Mouse (Mus musculus) heart, embryonic 11.5 days (tissue): ENCODE measurements around the gene Gm8232. TPM values are rescaled to one million over a fixed set of nuclear protein-coding genes. Genes with fewer than 3 reads are reported as not detected.
"Not testable (repeated sequence)": the region's sequence is repeated elsewhere in the genome, so short reads cannot be mapped to it uniquely, and the experiment has no call there.

Experiments used
- ATAC-seq: fragments of 200-750 bp; cut with Nextera tagmentation; replicated peaks from 2 replicates; pipeline ENCODE4 v1.8.0; 2017; ENCODE audit warnings: moderate library complexity; ENCODE audit not compliant: insufficient number of reproducible peaks, low FRiP score, low TSS enrichment
- H3K27ac ChIP-seq: fragments of 300-500 bp; sonication (generic); 2 replicates; pipeline ENCODE4 v1.5.1; 2014; ENCODE audit warnings: mild to moderate bottlenecking, low read depth, low read length
- H3K27me3 ChIP-seq: fragments of 300-500 bp; sonication (generic); 2 replicates; pipeline ENCODE4 v1.6.1; 2014; ENCODE audit warnings: mild to moderate bottlenecking, low read length, mixed read lengths; ENCODE audit not compliant: control insufficient read depth, insufficient read depth
- H3K36me3 ChIP-seq: fragments of 300-500 bp; sonication (generic); 2 replicates; pipeline ENCODE4 v1.6.1; 2014; ENCODE audit warnings: mild to moderate bottlenecking, low read length, moderate library complexity, mixed read lengths; ENCODE audit not compliant: control insufficient read depth, insufficient read depth
- H3K4me1 ChIP-seq: fragments of 300-500 bp; sonication (generic); 2 replicates; pipeline ENCODE4 v1.6.1; 2014; ENCODE audit warnings: low read length; ENCODE audit not compliant: control insufficient read depth, insufficient read depth
- H3K4me2 ChIP-seq: fragments of 300-500 bp; sonication (generic); 2 replicates; pipeline ENCODE4 v1.6.1; 2014; ENCODE audit warnings: mild to moderate bottlenecking, moderate library complexity
- H3K4me3 ChIP-seq: fragments of 300-500 bp; sonication (generic); 2 replicates; pipeline ENCODE4 v1.5.1; 2014; ENCODE audit warnings: low read depth, low read length
- H3K9ac ChIP-seq: fragments of 300-500 bp; sonication (generic); 2 replicates; pipeline ENCODE4 v1.6.1; 2014; ENCODE audit warnings: mild to moderate bottlenecking, low read depth, low read length, moderate library complexity
- H3K9me3 ChIP-seq: fragments of 300-500 bp; sonication (generic); replicated peaks from 2 replicates; pipeline ENCODE4 v1.6.1; 2016; ENCODE audit warnings: low read length; ENCODE audit not compliant: control insufficient read depth
- WGBS: fragments of 180-500 bp; shearing (Covaris S2); extraction: QIAGEN DNeasy Blood & Tissue Kit; methylation state at CpG from one replicate; pipeline ENCODE4 v1.1.7; 2014; ENCODE audit not compliant: insufficient replicate concordance; 5-methylcytosine and 5-hydroxymethylcytosine counted together
- polyA plus RNA-seq: library from polyadenylated mRNA; unstranded; fragments of >200 nt; fragmentation: Nextera tagmentation; extraction: Ambion mirVana; gene quantifications from 2 replicates; pipeline ENCODE4 v1.2.1, GENCODE M21; 2014

Gm8232 gene
- polyA plus RNA-seq, result not detected in 2 replicates

DNA sequence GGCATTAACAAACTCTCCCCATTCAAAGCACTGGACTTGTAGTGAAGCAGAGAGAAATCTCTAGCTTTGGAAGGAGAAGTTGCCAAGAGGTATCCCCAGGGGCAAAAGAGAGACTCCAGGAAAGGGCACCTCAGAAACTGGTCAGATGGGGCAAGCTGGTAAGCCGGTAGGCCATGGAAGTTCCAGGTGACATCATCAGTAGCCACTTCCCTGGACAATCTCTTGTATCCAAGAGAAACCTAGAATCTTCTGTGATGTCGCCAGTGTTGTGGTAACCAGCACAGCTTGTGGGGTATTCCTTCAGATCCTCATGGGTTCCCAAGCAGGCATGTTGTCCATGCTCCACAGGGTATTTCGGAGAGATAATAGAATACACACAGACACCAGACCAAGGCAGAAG lies at the start of gene Gm8232:
TSS of gene Gm8232 (plus strand) at position 301 of the 400 bp plus-strand sequence.
- not testable (repeated sequence) for H3K4me3 ChIP-seq, H3K4me2 ChIP-seq, H3K27ac ChIP-seq, H3K27me3 ChIP-seq, H3K4me1 ChIP-seq, H3K36me3 ChIP-seq, H3K9me3 ChIP-seq, ATAC-seq, H3K9ac ChIP-seq
- WGBS, result 73% methylated on average over 3 of the region's 3 CpGs

DNA sequence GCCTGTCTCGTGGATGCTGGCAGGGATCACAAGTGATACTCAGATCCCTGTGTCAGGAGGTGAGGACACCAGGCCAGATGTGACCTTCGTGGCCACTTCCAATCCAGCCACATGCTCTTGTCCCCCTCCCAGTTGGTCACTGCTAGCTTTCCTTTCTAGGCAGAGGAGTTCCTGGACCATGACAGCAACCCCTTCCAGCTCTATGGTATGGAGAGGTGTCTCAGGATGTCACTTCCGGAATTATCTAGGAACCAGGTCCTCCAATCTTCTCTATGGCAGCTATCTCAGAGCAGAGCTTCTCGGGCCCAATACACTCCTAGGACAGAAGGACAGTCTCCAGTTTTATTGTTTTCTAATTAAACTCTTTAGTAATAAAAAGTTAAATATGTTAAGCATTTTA lies 49.2 kb upstream of the Gm8232 start:
- H3K4me1 ChIP-seq, H3K9me3 ChIP-seq, H3K9ac ChIP-seq, H3K4me2 ChIP-seq, H3K27me3 ChIP-seq, H3K27ac ChIP-seq, H3K36me3 ChIP-seq, H3K4me3 ChIP-seq, ATAC-seq: not testable (repeated sequence)
- 78% methylated on average over 3 of the region's 4 CpGs for WGBS

DNA sequence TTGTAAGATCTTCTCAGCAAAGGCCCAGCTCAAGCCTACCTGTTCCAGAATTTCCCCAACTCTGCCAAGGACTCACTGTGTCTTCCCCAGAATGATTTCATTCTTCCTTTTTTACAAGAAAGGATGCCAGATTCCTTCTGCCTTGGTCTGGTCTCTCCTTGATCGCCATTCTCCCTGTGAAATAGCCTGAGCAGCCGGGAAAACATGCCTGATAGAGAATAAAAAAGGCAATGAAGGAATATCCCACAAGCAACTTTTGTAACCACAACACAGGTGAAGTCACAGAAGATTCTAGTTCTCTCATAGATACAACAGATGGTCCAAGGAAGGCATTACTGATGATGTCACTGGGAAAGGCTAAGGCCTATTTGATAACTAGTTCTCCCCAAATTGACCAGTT lies 22.8 kb upstream of the Gm8232 start, which contains the start of gene Gm3371:
TSS of gene Gm3371 (minus strand) at position 101 of the 400 bp plus-strand sequence.
- H3K9ac ChIP-seq, ATAC-seq, H3K4me1 ChIP-seq, H3K4me3 ChIP-seq, H3K27ac ChIP-seq, H3K9me3 ChIP-seq, H3K4me2 ChIP-seq, H3K36me3 ChIP-seq, H3K27me3 ChIP-seq: not testable (repeated sequence)
- WGBS, result no CpG with 5 or more reads among the region's 2 CpGs

Other genes with a start within 250 kb of the Gm8232 start
- gene Gm8212, start 236.0 kb upstream of the Gm8232 start, polyA plus RNA-seq, result not detected in 2 replicates
- gene 4930503E14Rik, start 220.4 kb upstream of the Gm8232 start, polyA plus RNA-seq, result not detected in 2 replicates
- gene Gm8220, start 148.1 kb upstream of the Gm8232 start, polyA plus RNA-seq, result not detected in 2 replicates
- gene Gm5930, start 95.1 kb upstream of the Gm8232 start, polyA plus RNA-seq, result not detected in 2 replicates
- not detected in 2 replicates for gene Gm8229, start 68.3 kb upstream of the Gm8232 start, polyA plus RNA-seq
- not detected in 2 replicates for gene Gm3371, start 22.9 kb upstream of the Gm8232 start, polyA plus RNA-seq
- gene BC061237, start 58.8 kb downstream of the Gm8232 start, polyA plus RNA-seq, result not detected in 2 replicates
- not detected in 2 replicates for gene Gm17093, start 84.6 kb downstream of the Gm8232 start, polyA plus RNA-seq
- gene Gm8247, start 149.5 kb downstream of the Gm8232 start, polyA plus RNA-seq, result not detected in 2 replicates
- not detected in 2 replicates for gene Gm5624, start 194.3 kb downstream of the Gm8232 start, polyA plus RNA-seq